Mouse (Mus musculus): Measurements from ENCODE around the gene Gm3625.
"Not testable (repeated sequence)": the region's sequence is repeated elsewhere in the genome, so short reads cannot be mapped to it uniquely, and the experiment has no call there.

The Gm3625 gene

DNA sequence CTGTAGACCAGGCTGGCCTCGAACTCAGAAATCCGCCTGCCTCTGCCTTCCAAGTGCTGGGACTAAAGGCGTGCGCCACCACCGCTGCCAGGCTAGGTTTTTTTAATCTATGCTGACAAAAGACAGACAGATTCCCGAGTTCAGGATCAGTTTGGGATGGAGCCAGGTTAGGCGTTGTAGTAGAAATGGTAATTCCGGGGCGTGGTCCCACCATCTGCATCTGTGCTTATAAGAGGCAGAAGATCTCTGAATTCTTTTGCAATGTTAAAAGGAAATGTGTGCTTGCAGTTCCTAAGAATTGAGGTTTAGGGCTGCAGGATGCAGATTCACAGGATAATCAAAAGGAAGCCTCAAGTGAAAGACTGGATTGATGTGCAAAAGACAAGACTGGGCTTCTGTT is 35.8 kb downstream of the Gm3625 start:
- DNase-seq (ENCODE audit: extremely low spot score, low spot score), result no peak

DNA sequence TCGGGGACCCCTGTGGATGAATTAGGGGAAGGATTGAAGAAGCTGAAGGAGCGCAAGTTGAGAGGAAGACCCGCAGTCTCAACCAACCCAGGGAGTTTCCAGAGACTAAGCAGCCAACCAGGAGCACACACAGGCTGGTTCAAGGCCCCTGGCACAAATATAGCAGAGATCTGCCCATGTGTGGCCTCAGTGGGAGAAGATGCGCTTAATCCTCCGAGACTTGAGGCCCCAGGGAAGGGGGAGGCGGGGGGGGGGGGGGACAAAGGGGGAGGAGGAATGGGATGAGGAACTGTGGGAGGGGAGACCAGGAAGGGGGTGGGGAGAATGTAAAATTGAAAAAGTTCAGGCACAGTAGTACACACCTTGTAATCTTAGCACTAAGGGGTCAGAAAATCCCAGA is 37.3 kb downstream of the Gm3625 start:
- no peak for DNase-seq (ENCODE audit: extremely low spot score, low spot score)

DNA sequence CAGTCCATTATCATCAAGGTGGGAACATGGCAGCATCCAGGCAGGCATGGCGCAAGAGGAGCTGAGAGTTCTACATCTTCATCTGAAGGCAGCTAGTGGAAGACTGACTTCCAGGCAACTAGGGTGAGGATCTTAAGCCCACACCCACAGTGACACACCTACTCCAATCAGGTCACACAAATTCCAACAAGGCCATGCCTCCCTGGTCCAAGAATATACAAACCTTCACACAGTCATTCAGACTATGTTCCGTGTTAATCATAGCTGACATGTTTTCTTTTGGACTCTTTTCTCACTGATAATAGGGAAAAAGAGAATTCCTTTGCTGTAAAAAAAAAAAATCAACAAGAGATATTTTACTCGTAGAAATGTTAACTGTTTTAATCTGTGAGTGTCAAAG is 39.0 kb downstream of the Gm3625 start:
- DNase-seq (ENCODE audit: extremely low spot score, low spot score), result not testable (repeated sequence)

DNA sequence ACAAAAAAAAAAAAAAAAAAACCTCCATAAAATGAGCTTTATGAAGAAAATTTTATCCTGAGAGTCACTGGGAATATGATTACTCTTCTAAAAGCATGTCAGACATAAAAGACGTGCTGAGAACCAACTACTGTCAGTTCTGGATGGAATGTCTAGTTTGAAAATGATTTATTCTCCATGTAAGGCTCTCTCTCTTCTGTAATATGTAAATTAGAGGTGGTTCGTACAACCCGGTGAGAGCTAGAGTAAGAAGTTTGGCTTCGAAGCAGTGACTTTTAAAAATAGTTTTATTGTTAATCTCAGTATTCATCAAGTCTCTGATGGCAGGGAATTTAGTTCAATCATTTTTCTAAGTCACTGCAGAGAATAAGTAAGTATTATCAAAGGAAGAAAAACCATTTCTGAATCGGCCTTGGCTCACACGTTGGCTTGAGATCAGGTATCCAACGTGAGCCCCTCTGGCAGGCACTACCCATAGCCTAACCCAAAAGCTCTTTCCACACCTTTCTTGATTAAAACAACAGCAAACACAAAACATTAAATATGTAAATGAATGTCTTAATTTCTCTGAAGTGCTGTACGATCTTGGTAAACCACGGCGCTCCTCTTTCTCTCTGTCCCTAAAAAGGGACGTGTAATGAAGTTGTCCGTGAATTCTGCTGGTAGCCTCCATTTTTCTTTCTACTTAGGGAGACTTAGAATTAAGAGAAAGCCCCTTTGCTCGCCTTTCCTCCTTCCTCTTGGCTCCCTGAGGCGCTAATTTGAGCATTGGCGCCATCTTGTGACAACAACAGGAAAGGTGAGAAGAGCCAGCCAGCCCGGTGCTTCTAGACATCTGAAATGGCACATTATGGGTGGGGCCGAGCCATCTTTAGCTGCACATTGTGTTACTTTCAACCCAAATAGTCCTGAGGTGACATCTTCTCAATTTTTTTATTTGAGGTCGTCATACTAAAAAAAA is 44.4 kb downstream of the Gm3625 start:
- DNase-seq (ENCODE audit: extremely low spot score, low spot score), result peak; percentile 65

DNA sequence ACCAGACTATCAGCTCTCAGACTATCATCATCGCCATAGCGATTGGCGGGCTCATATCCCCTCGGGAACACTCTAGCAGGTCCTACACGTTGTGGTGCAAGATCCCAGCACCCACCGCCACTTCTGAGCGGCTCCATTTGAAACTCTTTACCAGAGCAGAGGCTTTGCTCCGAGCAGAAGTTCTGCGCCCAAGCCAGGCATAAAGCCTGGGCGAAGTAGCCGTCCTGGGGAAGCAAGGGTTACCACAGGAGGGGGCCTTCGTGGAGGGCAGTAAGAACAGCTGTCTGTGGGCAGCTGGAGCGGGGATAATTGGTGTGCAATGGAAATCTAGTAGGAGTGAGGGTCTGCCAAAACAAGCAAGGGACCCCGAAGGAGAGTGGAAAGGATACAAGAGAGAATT is 45.2 kb downstream of the Gm3625 start:
- DNase-seq (ENCODE audit: extremely low spot score, low spot score), result no peak

DNA sequence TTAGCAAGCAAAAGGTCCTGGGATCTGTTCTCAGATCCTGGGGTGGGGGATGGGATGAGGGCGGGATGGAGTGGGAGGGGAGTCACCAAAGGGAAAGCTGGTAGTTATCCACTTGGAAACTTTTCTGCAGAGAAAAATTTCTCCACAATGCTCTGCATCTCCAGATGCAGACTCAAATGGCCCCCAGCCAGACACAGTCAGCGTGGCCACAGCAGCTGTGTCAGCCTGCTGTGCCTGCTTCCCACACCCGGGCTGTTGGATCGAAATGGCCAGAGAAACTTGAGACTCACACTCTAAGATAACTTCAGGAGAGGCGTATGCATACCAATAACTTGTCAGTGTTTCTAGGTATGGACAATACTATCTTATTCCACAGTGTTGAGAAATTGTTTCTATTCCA is 46.2 kb downstream of the Gm3625 start:
- no peak for DNase-seq (ENCODE audit: extremely low spot score, low spot score)

DNA sequence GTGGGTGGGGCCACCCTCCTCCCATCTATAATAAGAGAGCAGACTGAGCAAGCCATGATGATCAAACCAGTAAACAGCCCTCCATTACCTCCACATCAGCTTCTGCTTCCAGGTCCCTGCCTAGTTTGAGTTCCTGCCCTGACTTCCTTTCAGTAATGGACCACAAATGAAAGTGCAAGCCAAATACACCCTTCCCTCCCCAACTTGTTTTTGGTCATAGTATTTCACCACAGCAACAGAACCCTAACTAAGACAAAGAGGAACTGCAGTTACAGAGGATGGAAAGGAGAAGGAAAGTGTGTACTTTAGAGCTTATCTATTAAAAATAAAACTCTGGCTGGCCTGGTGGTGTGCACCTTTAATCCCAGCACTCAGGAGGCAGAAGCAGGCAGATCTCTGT is 47.3 kb downstream of the Gm3625 start:
- no peak for DNase-seq (ENCODE audit: extremely low spot score, low spot score)

DNA sequence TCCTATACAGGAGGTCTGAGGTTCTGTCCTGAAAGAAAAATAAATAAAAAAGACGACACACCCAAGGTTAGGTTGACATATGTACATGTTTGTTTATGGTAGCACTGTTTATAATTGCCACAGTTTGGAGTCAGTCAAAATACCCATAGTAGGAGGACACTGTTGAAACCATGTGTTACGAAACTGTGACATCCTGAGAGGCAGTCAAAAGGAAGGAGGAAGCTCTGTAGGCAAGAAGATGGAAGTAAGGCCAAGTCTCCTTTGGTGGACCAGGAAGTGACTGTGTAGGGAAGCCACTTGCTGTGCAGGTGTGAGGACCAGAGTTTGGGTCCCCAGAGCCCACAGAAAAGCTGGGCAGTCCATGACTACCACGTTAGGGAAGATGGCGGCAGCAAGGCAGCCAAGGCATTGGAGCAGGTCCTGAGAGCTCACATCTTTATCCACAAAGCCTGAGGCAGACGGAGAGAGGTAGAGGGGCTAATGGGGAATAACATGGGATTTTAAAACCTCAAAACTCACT is 48.3 kb downstream of the Gm3625 start:
- no peak for DNase-seq (ENCODE audit: extremely low spot score, low spot score)

Measured in neural tube, embryonic 10.5 days (tissue).